Mouse (Mus musculus): ENCODE measurements around the gene Gm20481.
A peak's percentile ranks its signal among the peaks of the same experiment; 100 is the strongest.
"Not testable (repeated sequence)": the region's sequence is repeated elsewhere in the genome, so short reads cannot be mapped to it uniquely, and the experiment has no call there.

Gene Gm20481

GRCm38 (mm10) chr17:34978239-34978638 lies 8.5 kb downstream of the Gm20481 start:
- no peak for DNase-seq

GRCm38 (mm10) chr17:34979631-34980030 lies 9.9 kb downstream of the Gm20481 start:
- no peak for DNase-seq

- no peak for DNase-seq
These were observed 10.9 kb downstream of the Gm20481 start for GRCm38 (mm10) chr17:34980655-34981054.

GRCm38 (mm10) chr17:34981690-34982180 lies 12.0 kb downstream of the Gm20481 start, which contains the start of gene Lsm2:
Lsm2 (plus strand) TSS chr17:34981862.
- DNase-seq, result peak; percentile 83

GRCm38 (mm10) chr17:34982328-34982727 lies 12.6 kb downstream of the Gm20481 start:
- no peak for DNase-seq

GRCm38 (mm10) chr17:34984218-34984617 lies 14.5 kb downstream of the Gm20481 start:
- no peak for DNase-seq

GRCm38 (mm10) chr17:34994751-34995150 lies 25.0 kb downstream of the Gm20481 start:
- DNase-seq, result no peak

GRCm38 (mm10) chr17:34995192-34995591 lies 25.5 kb downstream of the Gm20481 start:
- DNase-seq, result not testable (repeated sequence)

GRCm38 (mm10) chr17:34995927-34996326 lies 26.2 kb downstream of the Gm20481 start:
- DNase-seq, result not testable (repeated sequence)

- no peak for DNase-seq
These were observed 26.9 kb downstream of the Gm20481 start for GRCm38 (mm10) chr17:34996411-34997141.

- DNase-seq, result no peak
These were observed 27.4 kb downstream of the Gm20481 start for GRCm38 (mm10) chr17:34997142-34997483.

- DNase-seq, result no peak
These were observed 29.1 kb downstream of the Gm20481 start for GRCm38 (mm10) chr17:34998526-34999430.

- DNase-seq, result not testable (repeated sequence)
These were observed 30.4 kb downstream of the Gm20481 start for GRCm38 (mm10) chr17:34999871-35000716.

GRCm38 (mm10) chr17:35000717-35001451 lies 31.2 kb downstream of the Gm20481 start, which contains the start of gene Vars:
Vars (plus strand) TSS chr17:35000987.
- peak; percentile 75 for DNase-seq

GRCm38 (mm10) chr17:35001452-35002152 lies 31.9 kb downstream of the Gm20481 start:
- no peak for DNase-seq

- DNase-seq, result no peak
These were observed 32.6 kb downstream of the Gm20481 start for GRCm38 (mm10) chr17:35002153-35002865.

GRCm38 (mm10) chr17:35003022-35003838 lies 33.5 kb downstream of the Gm20481 start:
- DNase-seq, result no peak

- DNase-seq, result no peak
These were observed 34.5 kb downstream of the Gm20481 start for GRCm38 (mm10) chr17:35004075-35004717.

GRCm38 (mm10) chr17:35005158-35005557 lies 35.4 kb downstream of the Gm20481 start:
- DNase-seq, result no peak

All from right cerebral cortex, postnatal 4 days (tissue).